Mouse (Mus musculus): ENCODE measurements around the gene Itpr2. TPM values are rescaled to one million over a fixed set of nuclear protein-coding genes. Genes with fewer than 3 reads are reported as not detected.
A peak's percentile ranks its signal among the peaks of the same experiment; 100 is the strongest.

Gene Itpr2
- polyA plus RNA-seq, 1 experiment, result 31.9 TPM

GRCm38 (mm10) chr6:146281176-146281899, 220.7 kb downstream of the Itpr2 start:
- peak; percentile 26 for DNase-seq
- WGBS, result 95% methylated on average over 24 of the region's 24 CpGs
- Histone ChIP-seq H3K27ac (ENCODE audit: insufficient read depth, low read depth, low read length) (no peak overlapping the region), H3K4me1 (ENCODE audit: control insufficient read depth, insufficient read depth, low read length) (no peaks in the 10 kb centered on the region), H3K36me3 (ENCODE audit: control insufficient read depth, insufficient read depth, low read length) (no peaks in the 10 kb centered on the region), H3K27me3 (replicated peaks; ENCODE audit: control insufficient read depth, insufficient read depth, low read length) (no peaks in the 10 kb centered on the region), H3K4me3 (ENCODE audit: insufficient read depth, low read depth, low read length) (no peak overlapping the region)
- peak; percentile 55 for TF ChIP-seq CTCF (conservative IDR thresholded peaks at IDR 0.05; ENCODE audit: insufficient read depth, insufficient read length, low read depth, low read length)
- no peak for TF ChIP-seq POLR2A (IDR thresholded peaks at IDR 0.05; ENCODE audit: low read depth, low read length)

DNA sequence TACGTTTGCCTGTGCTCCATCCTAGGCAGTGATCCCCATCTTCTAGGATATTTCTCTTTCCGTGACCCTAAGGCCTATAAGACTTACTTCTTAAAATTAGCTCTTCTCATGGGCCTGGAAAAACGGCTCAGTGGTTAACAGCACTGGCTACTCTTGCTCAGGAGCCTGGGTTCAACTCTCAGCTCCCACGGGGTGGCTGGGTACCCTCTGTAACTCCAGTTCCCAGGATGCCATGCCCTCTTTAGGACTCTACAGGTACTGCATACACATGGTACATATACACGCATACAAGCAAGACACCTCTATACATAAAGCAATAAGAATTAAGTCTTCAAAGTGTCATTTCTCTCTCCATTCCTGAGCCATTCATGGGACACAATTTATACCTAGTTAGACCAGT, 228.8 kb downstream of the Itpr2 start:
- 92% methylated on average over 5 of the region's 5 CpGs for WGBS
- Histone ChIP-seq H3K27me3 (replicated peaks; ENCODE audit: control insufficient read depth, insufficient read depth, low read length) (no peaks in the 10 kb centered on the region), H3K36me3 (ENCODE audit: control insufficient read depth, insufficient read depth, low read length) (no peaks in the 10 kb centered on the region), H3K27ac (ENCODE audit: insufficient read depth, low read depth, low read length) (no peak overlapping the region), H3K4me3 (ENCODE audit: insufficient read depth, low read depth, low read length) (no peak overlapping the region), H3K4me1 (ENCODE audit: control insufficient read depth, insufficient read depth, low read length) (peaks cover 5% of the 10 kb centered on the region; the same call in 1 of the 2 replicates)
- TF ChIP-seq CTCF (conservative IDR thresholded peaks at IDR 0.05; ENCODE audit: insufficient read depth, insufficient read length, low read depth, low read length), result no peak
- TF ChIP-seq POLR2A (IDR thresholded peaks at IDR 0.05; ENCODE audit: low read depth, low read length), result no peak
- DNase-seq, result no peak

DNA sequence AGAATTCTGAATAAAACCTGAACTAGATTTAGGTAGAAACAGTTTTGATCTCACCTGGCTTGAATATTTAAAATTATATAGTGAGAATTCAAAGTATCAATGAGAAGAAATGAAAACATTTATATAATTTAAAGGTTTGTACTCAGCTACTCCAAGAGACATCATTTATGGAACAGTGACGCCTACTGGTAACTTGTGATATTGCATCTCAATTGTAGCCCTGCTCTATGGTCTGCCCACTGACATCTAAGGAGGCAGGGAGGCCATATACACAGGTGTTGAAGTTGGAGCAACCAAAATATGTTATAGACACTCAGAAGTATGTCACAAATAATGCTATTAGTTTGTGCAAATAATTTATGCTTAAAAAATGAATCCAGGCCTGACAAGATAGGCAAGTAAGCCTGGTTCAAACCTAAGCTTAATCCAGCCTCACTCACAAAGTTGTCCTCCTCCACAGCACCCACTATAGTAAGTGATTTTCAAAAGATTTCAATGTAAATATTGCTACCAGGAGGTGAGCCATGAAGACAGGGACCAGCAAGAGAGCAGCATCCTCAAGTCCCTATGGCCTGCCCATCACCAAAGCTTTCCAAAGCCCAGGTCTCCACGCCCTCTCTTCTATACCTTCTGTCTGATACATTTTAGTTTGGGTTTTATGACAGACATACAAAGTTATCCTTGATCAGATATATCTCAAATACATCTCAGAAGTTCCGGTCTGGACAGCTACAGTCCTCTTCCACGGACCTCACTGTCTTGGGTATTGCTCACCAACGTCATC, 229.6 kb downstream of the Itpr2 start:
- H3K27ac ChIP-seq (ENCODE audit: insufficient read depth, low read depth, low read length), result no peak overlapping the region
- H3K36me3 ChIP-seq (ENCODE audit: control insufficient read depth, insufficient read depth, low read length), result no peaks in the 10 kb centered on the region
- TF ChIP-seq POLR2A (IDR thresholded peaks at IDR 0.05; ENCODE audit: low read depth, low read length) (no peak), CTCF (conservative IDR thresholded peaks at IDR 0.05; ENCODE audit: insufficient read depth, insufficient read length, low read depth, low read length) (peak; percentile 60)
- peaks cover 5% of the 10 kb centered on the region; the same call in 1 of the 2 replicates for H3K4me1 ChIP-seq (ENCODE audit: control insufficient read depth, insufficient read depth, low read length)
- no peaks in the 10 kb centered on the region for H3K27me3 ChIP-seq (replicated peaks; ENCODE audit: control insufficient read depth, insufficient read depth, low read length)
- WGBS, result 78% methylated on average over 5 of the region's 5 CpGs
- H3K4me3 ChIP-seq (ENCODE audit: insufficient read depth, low read depth, low read length), result no peak overlapping the region
- peak; percentile 70 for DNase-seq

DNA sequence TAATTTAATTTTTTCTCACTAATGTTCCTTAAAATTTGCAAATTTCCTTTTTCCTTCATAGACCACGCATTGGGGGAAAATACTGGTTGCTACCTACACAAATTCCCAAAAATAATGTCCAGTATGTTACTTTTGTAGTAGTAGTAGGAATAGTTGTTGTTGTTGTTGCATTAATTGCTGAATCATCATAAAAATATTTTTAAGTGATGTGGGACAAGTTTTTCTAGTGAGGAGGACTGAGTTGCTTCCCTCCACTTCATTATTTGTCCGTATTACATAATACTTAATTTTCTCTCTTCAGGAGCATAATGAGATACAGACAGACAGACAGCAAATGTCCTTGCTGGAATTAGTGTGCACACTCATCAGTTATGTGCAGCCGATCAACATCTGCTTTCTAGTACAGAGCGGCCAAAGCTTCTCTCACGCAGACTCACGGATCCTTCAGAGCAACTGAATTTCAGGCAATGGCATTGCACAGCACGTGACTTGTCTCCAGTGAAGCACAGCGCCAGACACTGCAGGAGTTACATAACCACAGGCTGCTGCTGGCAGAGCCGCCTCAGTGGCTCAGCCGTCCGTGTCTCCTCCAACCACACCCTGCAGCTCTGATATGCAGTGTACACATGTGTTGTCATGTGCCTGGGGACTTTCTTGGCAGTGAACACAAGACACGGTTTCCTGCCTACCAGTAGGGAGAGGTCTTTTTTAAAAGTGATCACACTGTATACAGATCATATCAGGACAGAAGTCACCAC, 231.1 kb downstream of the Itpr2 start:
- no peaks in the 10 kb centered on the region for H3K36me3 ChIP-seq (ENCODE audit: control insufficient read depth, insufficient read depth, low read length)
- H3K4me1 ChIP-seq (ENCODE audit: control insufficient read depth, insufficient read depth, low read length), result peaks cover 5% of the 10 kb centered on the region; the same call in 1 of the 2 replicates
- TF ChIP-seq CTCF (conservative IDR thresholded peaks at IDR 0.05; ENCODE audit: insufficient read depth, insufficient read length, low read depth, low read length) (0 out of 2 replicates have a peak, but pooled peaks have one; percentile 10), POLR2A (IDR thresholded peaks at IDR 0.05; ENCODE audit: low read depth, low read length) (no peak)
- WGBS, result 32% methylated on average over 12 of the region's 12 CpGs
- peak; percentile 96 for DNase-seq
- no peak overlapping the region for H3K4me3 ChIP-seq (ENCODE audit: insufficient read depth, low read depth, low read length)
- no peaks in the 10 kb centered on the region for H3K27me3 ChIP-seq (replicated peaks; ENCODE audit: control insufficient read depth, insufficient read depth, low read length)
- peak overlapping the region; percentile 19 for H3K27ac ChIP-seq (ENCODE audit: insufficient read depth, low read depth, low read length)

GRCm38 (mm10) chr6:146270162-146270561, 231.9 kb downstream of the Itpr2 start:
- Histone ChIP-seq H3K27ac (ENCODE audit: insufficient read depth, low read depth, low read length) (no peak overlapping the region), H3K27me3 (replicated peaks; ENCODE audit: control insufficient read depth, insufficient read depth, low read length) (no peaks in the 10 kb centered on the region), H3K4me1 (ENCODE audit: control insufficient read depth, insufficient read depth, low read length) (peaks cover 5% of the 10 kb centered on the region; the same call in 1 of the 2 replicates), H3K4me3 (ENCODE audit: insufficient read depth, low read depth, low read length) (no peak overlapping the region), H3K36me3 (ENCODE audit: control insufficient read depth, insufficient read depth, low read length) (no peaks in the 10 kb centered on the region)
- TF ChIP-seq POLR2A (IDR thresholded peaks at IDR 0.05; ENCODE audit: low read depth, low read length), result no peak
- no peak for TF ChIP-seq CTCF (conservative IDR thresholded peaks at IDR 0.05; ENCODE audit: insufficient read depth, insufficient read length, low read depth, low read length)
- DNase-seq, result peak; percentile 32
- WGBS, result 37% methylated on average over 5 of the region's 5 CpGs

- Histone ChIP-seq H3K27me3 (replicated peaks; ENCODE audit: control insufficient read depth, insufficient read depth, low read length) (no peaks in the 10 kb centered on the region), H3K4me1 (ENCODE audit: control insufficient read depth, insufficient read depth, low read length) (peaks cover 5% of the 10 kb centered on the region; the same call in 1 of the 2 replicates), H3K4me3 (ENCODE audit: insufficient read depth, low read depth, low read length) (no peak overlapping the region), H3K36me3 (ENCODE audit: control insufficient read depth, insufficient read depth, low read length) (no peaks in the 10 kb centered on the region), H3K27ac (ENCODE audit: insufficient read depth, low read depth, low read length) (no peak overlapping the region)
- DNase-seq, result no peak
- 96% methylated on average over 5 of the region's 5 CpGs for WGBS
- TF ChIP-seq CTCF (conservative IDR thresholded peaks at IDR 0.05; ENCODE audit: insufficient read depth, insufficient read length, low read depth, low read length) (no peak), POLR2A (IDR thresholded peaks at IDR 0.05; ENCODE audit: low read depth, low read length) (no peak)
These were observed 232.7 kb downstream of the Itpr2 start for GRCm38 (mm10) chr6:146269291-146269690.

All from kidney, adult 2 months (tissue).